Comparison of ENCODE assay signal across 7 mouse cellular contexts in genomic region chr11:90306993-90307392, GRCm38 (mm10). TPM values are rescaled to one million over a fixed set of nuclear protein-coding genes. Genes with fewer than 3 reads are reported as not detected.
DNase-seq lines count a peak whose midpoint lies in the region; ATAC-seq and TF ChIP-seq lines count a peak whose summit lies in the region.

No protein-coding gene starts in this region.

- no peak overlapping the region for H3K4me2 ChIP-seq in midbrain, embryonic 12.5 days (replicated peaks)
- no peak overlapping the region for H3K4me2 ChIP-seq in midbrain, embryonic 13.5 days (replicated peaks)
- H3K4me2 ChIP-seq in liver, postnatal 0 days (ENCODE audit: low read depth, low read length), result no peak overlapping the region

- no peaks in the 10 kb centered on the region for H3K27me3 ChIP-seq in midbrain, embryonic 12.5 days
- no peaks in the 10 kb centered on the region for H3K27me3 ChIP-seq in midbrain, embryonic 13.5 days
- no peaks in the 10 kb centered on the region for H3K27me3 ChIP-seq in liver, postnatal 0 days (ENCODE audit: insufficient read depth, low read length)

- TF ChIP-seq EP300 in liver, postnatal 0 days (IDR thresholded peaks at IDR 0.05; ENCODE audit: low read depth), result no peak

- intact Hi-C loops in heart, postnatal 25 days (cut with DNase I), result loop anchor here (2.0 to 10.0 kb wide), 3 partner anchors 125 to 314 kb away; no protein-coding TSS in a partner anchor

- no peaks in the 10 kb centered on the region for H3K4me1 ChIP-seq in midbrain, embryonic 12.5 days
- H3K4me1 ChIP-seq in midbrain, embryonic 13.5 days (replicated peaks), result no peaks in the 10 kb centered on the region
- H3K4me1 ChIP-seq in cortical plate, adult 2 months (ENCODE audit: control insufficient read depth, insufficient read depth, low read length), result no peaks in the 10 kb centered on the region
- H3K4me1 ChIP-seq in liver, postnatal 0 days (ENCODE audit: insufficient read depth), result no peaks in the 10 kb centered on the region

- peak; percentile 56 to 83 for DNase-seq in adrenal gland, adult (ENCODE audit: inconsistent age in 2 of 2, low spot score in 1 of 2)
- DNase-seq in heart, postnatal 25 days (ENCODE audit: low spot score), result peak; percentile 20
- DNase-seq in liver, postnatal 0 days, result peak; percentile 57
- peak; percentile 27 for DNase-seq in right cerebral cortex, postnatal 14 days

- no peak overlapping the region for H3K9ac ChIP-seq in midbrain, embryonic 12.5 days (replicated peaks)
- no peak overlapping the region for H3K9ac ChIP-seq in midbrain, embryonic 13.5 days (replicated peaks)
- no peak overlapping the region for H3K9ac ChIP-seq in liver, postnatal 0 days (replicated peaks)

- TF ChIP-seq CTCF in cortical plate, adult 2 months (IDR thresholded peaks at IDR 0.05; ENCODE audit: extremely low read depth, insufficient read depth, low read length), result peak; percentile 71
- peak; percentile 87 for TF ChIP-seq CTCF in liver, postnatal 0 days (IDR thresholded peaks at IDR 0.05; ENCODE audit: low read depth)

- H3K36me3 ChIP-seq in midbrain, embryonic 12.5 days, result no peaks in the 10 kb centered on the region
- no peaks in the 10 kb centered on the region for H3K36me3 ChIP-seq in midbrain, embryonic 13.5 days
- no peaks in the 10 kb centered on the region for H3K36me3 ChIP-seq in liver, postnatal 0 days (replicated peaks; ENCODE audit: insufficient read depth, low read length)

- 56% methylated on average over 6 of the region's 6 CpGs for WGBS in midbrain, embryonic 12.5 days
- 60% methylated on average over 6 of the region's 6 CpGs for WGBS in midbrain, embryonic 13.5 days
- WGBS in liver, postnatal 0 days (ENCODE audit: insufficient replicate concordance), result 42% methylated on average over 6 of the region's 6 CpGs

- 0 out of 2 replicates have a peak, but pooled peaks have one; percentile 52 for ATAC-seq in midbrain, embryonic 12.5 days (ENCODE audit: low FRiP score, low read depth)
- no peak for ATAC-seq in midbrain, embryonic 13.5 days
- no peak for ATAC-seq in liver, postnatal 0 days

- no peak for TF ChIP-seq POLR2A in cortical plate, adult 2 months (IDR thresholded peaks at IDR 0.05; ENCODE audit: extremely low read depth, insufficient read depth, low read length)

- H3K27ac ChIP-seq in midbrain, embryonic 12.5 days (replicated peaks), result no peak overlapping the region
- H3K27ac ChIP-seq in midbrain, embryonic 13.5 days, result no peak overlapping the region
- H3K27ac ChIP-seq in cortical plate, adult 2 months (ENCODE audit: insufficient read depth, low read length), result no peak overlapping the region
- H3K27ac ChIP-seq in liver, postnatal 0 days (ENCODE audit: low read depth), result no peak overlapping the region

- H3K4me3 ChIP-seq in midbrain, embryonic 12.5 days, result no peak overlapping the region
- H3K4me3 ChIP-seq in midbrain, embryonic 13.5 days (replicated peaks), result no peak overlapping the region
- H3K4me3 ChIP-seq in cortical plate, adult 2 months (ENCODE audit: insufficient read depth, low read length), result no peak overlapping the region
- H3K4me3 ChIP-seq in liver, postnatal 0 days (ENCODE audit: low read depth, low read length), result no peak overlapping the region

- H3K9me3 ChIP-seq in midbrain, embryonic 12.5 days, result no peaks in the 10 kb centered on the region
- no peaks in the 10 kb centered on the region for H3K9me3 ChIP-seq in midbrain, embryonic 13.5 days
- H3K9me3 ChIP-seq in liver, postnatal 0 days (ENCODE audit: low read length), result no peaks in the 10 kb centered on the region

RNA-seq across cellular contexts. Expression of gene Mmd, which starts 57.7 kb away (rescaled TPM):
- polyA plus RNA-seq in midbrain, embryonic 12.5 days (2016; fragmentation: Nextera tagmentation; extraction: Ambion mirVana), result 62.2 and 62.8 TPM in 2 replicates
- polyA plus RNA-seq in midbrain, embryonic 13.5 days (2015; fragmentation: Nextera tagmentation; extraction: Ambion mirVana), result 88.3 and 92.5 TPM in 2 replicates
- polyA plus RNA-seq in cortical plate, adult 2 months (2012; rRNA removed), result 164 and 173 TPM in 2 replicates
- total RNA-seq in heart, postnatal 25 days (2021), result 10 to 100 TPM; 32.3 to 34.8 TPM
- 51.1 and 54.4 TPM in 2 replicates for polyA plus RNA-seq in liver, postnatal 0 days (2015; fragmentation: Nextera tagmentation; extraction: Ambion mirVana)
